Mouse (Mus musculus): ENCODE measurements at regions not wholly inside any gene's neighbourhood (a gene's known extent, or its start where the extent isn't known, plus 50 kb on each side); places are given as distances from the start of the nearest gene placed in this dataset.
A peak's percentile ranks its signal among the peaks of the same experiment; 100 is the strongest.

DNA sequence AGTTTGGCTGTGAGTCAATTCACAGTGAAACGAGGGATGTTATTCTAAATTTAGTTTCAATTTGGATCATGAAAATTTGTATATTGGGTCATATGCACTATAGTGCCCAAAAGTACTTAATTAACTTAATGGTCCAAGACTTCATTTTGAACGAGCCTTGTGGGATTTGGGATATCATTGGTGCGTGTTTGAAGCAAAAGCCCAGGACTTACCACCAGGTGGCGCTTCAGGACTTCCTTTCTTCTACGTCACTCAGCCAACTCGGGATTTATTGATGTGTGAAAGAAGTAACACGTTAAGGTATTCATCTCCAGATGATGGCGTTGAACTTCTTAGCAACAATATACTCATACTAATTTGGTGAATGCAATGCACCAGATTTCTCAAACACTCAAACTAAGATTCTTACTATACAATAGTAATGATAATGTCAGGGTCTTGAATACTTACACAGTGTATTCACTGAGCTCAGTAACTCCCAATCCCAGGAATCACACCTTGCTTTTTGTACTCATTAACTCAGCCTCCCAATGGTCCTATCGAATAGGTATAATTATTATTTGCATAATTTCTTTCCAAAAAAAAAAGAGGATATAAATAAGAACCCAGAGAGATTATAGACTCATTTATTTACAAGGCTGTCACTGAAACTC is 464.0 kb upstream of the Cntn6 start:
- ATAC-seq (ENCODE audit: insufficient number of reproducible peaks, low FRiP score, low TSS enrichment): peak; percentile 73

GRCm38 (mm10) chr6:104038853-104039252 is 453.7 kb upstream of the Cntn6 start:
- ATAC-seq (ENCODE audit: insufficient number of reproducible peaks, low FRiP score, low TSS enrichment): no peak

DNA sequence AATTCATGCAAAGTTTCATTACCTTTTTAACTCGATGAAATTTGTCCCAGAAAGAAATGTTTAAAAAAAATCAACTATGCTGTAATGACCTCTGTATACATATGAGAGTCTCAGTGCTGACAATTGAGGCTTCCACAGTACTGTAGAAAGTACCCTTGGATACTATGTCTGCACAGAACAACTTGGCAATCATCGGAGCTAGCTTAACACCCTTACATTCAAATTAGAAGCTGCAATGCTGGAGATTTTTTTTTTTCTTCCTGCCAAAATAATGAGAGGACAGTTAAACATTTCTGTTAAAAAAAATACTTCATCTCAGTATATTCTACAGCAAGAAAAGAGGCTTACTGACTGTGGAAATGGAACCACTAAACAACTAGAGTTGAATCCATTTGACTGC is 452.1 kb upstream of the Cntn6 start:
- ATAC-seq (ENCODE audit: insufficient number of reproducible peaks, low FRiP score, low TSS enrichment): no peak

DNA sequence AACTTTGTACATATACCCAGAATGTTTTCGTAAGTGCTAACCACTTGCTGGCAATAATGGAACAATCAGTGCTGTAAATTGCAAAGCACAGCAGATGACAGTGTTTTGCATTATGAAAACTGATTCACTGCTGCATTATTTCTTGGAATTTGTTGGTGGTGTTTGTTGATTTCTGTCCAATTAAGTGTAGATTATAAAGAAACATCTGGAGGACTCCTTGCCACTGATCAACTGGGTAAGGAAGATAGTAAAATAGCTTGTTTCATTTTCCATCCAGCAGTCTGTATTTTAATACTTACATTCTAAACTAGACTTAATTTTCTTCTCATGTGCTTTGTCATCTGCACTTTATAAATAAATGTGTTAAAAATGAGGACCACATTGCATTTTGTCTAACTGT is 436.6 kb upstream of the Cntn6 start:
- no peak for ATAC-seq (ENCODE audit: insufficient number of reproducible peaks, low FRiP score, low TSS enrichment)

DNA sequence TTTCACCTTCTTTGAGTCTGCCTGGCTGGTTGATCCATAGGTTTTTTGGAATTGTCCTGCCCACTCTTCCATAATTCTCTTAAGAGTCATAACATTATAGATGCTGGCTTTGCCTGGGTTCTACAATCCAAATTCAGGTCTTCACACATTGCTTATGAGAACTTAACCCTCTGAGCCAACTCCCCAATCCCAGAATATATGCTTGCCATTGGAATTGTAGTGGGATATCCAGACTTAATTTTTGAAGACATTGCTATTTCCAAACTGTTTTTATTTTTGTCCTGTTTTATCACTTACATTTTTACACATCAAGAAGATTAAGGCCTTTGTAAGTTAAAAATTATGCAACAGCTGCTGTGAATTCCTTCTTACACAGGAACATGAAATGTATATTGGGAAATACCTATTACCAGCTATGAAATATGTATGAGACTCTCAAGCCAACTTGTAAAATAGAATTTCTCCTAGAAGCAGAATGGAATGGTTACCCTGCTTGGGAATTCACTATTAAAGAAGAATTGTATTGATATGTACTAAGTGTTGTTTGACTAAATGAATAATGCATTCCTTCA is 430.8 kb upstream of the Cntn6 start:
- ATAC-seq (ENCODE audit: insufficient number of reproducible peaks, low FRiP score, low TSS enrichment): no peak

- ATAC-seq (ENCODE audit: insufficient number of reproducible peaks, low FRiP score, low TSS enrichment): no peak
Observed at GRCm38 (mm10) chr6:104080581-104080980, 412.0 kb upstream of the Cntn6 start.

DNA sequence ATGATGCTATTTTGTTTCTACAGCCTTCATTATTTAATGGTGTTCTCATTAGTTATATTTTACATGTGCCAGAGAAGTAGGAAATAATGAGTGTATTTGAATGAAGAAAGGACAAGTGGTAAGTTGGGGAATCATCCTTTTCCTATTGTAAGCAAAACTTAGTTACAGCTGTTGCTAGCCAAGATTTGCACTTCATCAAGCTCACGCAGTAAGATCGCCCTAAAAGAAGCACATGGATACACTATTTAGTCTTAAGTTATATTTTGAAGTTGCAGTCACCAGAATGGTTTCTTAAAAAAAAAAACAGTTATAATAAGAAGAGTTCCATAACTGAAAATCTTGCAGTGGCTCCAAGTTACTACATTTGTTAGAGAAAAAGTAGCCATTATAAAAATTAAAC is 410.3 kb upstream of the Cntn6 start:
- ATAC-seq (ENCODE audit: insufficient number of reproducible peaks, low FRiP score, low TSS enrichment): no peak

DNA sequence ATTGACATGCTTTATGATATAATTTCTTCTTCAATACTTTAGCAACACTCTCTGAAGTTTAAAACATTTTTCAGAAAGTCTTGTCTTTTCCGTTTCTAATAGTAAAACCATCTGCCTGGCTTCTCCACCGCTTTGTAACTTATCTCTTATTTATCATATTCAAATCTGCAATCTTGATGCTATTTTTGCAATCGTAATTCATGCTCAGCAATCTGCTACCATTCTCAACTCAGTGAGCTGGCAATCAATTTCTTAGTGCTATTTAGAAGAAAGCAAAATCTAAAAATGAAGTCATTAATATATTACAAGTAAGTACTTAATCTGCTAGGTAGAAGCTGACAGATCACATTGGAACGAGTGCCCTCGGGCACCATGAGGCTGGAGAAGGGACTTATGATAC is 384.2 kb upstream of the Cntn6 start:
- ATAC-seq (ENCODE audit: insufficient number of reproducible peaks, low FRiP score, low TSS enrichment): no peak

All from cerebellum, adult (tissue).